ENCODE assay signal across 10 mouse cellular contexts in the genomic region with DNA sequence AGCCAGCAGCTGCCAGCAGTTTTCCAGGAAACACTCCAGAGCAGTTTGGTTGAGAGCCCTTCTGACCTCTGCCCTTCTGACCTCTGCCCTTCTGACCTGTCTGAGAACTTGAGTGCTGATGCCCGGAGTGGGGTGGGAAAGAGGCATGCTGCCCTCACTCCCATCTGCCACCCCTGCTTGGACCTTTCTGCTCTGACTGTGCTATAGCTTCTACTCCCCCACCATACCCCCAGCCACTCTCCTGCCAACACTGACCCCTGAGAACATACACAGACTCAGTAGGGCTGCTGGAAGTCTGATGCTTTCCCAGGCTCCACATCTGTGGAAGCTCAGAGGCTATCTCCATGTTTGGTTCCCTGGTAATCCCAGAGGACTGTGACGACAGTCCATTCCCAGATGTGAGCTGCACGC.
DNase-seq lines count a peak whose midpoint lies in the region; ATAC-seq lines count a peak whose summit lies in the region.
"Had no signal": no experiment of that assay in that cellular context is flagged by ENCODE, and none has a peak within 500 bp of the region (broad histone marks: within the 10 kb centered on the region; RNA-seq: fewer than 3 reads in every experiment).

No protein-coding gene starts in this region.

- no peak overlapping the region for H3K4me3 ChIP-seq in forebrain, embryonic 10.5 days
- H3K4me3 ChIP-seq in forebrain, embryonic 16.5 days (replicated peaks; ENCODE audit: low read length): no peak overlapping the region
- no peak overlapping the region for H3K4me3 ChIP-seq in midbrain, embryonic 10.5 days
- H3K4me3 ChIP-seq in midbrain, embryonic 15.5 days: no peak overlapping the region
- no peak overlapping the region for H3K4me3 ChIP-seq in stomach, embryonic 16.5 days (replicated peaks; ENCODE audit: low read length)
- H3K4me3 ChIP-seq: intestine, embryonic 15.5 days had no signal

- no peak for DNase-seq in forebrain, embryonic 10.5 days (ENCODE audit: extremely low spot score, low spot score)
- DNase-seq in midbrain, embryonic 10.5 days (ENCODE audit: low spot score): peak; percentile 49
- DNase-seq in kidney, postnatal 14 days: peak; percentile 14
- no peak for DNase-seq in cerebellum, postnatal 4 days (ENCODE audit: low spot score in 2 of 2)
- DNase-seq in thymus, postnatal 4 days: no peak

- H3K9me3 ChIP-seq in forebrain, embryonic 10.5 days: no peaks in the 10 kb centered on the region
- H3K9me3 ChIP-seq in forebrain, embryonic 16.5 days (ENCODE audit: control insufficient read depth, low read length): no peaks in the 10 kb centered on the region
- no peaks in the 10 kb centered on the region for H3K9me3 ChIP-seq in midbrain, embryonic 10.5 days (replicated peaks)
- no peaks in the 10 kb centered on the region for H3K9me3 ChIP-seq in midbrain, embryonic 15.5 days
- H3K9me3 ChIP-seq in stomach, embryonic 16.5 days (replicated peaks; ENCODE audit: control insufficient read depth, low read length): no peaks in the 10 kb centered on the region
- H3K9me3 ChIP-seq: intestine, embryonic 15.5 days had no signal

- H3K36me3 ChIP-seq in forebrain, embryonic 10.5 days (replicated peaks): no peaks in the 10 kb centered on the region
- no peaks in the 10 kb centered on the region for H3K36me3 ChIP-seq in forebrain, embryonic 16.5 days (ENCODE audit: control insufficient read depth, insufficient read depth)
- no peaks in the 10 kb centered on the region for H3K36me3 ChIP-seq in midbrain, embryonic 10.5 days
- no peaks in the 10 kb centered on the region for H3K36me3 ChIP-seq in midbrain, embryonic 15.5 days (replicated peaks)
- no peaks in the 10 kb centered on the region for H3K36me3 ChIP-seq in stomach, embryonic 16.5 days (ENCODE audit: control insufficient read depth, insufficient read depth, low read length)
- H3K36me3 ChIP-seq: intestine, embryonic 15.5 days had no signal

- no peak overlapping the region for H3K9ac ChIP-seq in forebrain, embryonic 16.5 days (replicated peaks; ENCODE audit: low read depth, low read length)
- H3K9ac ChIP-seq in midbrain, embryonic 15.5 days: no peak overlapping the region
- no peak overlapping the region for H3K9ac ChIP-seq in stomach, embryonic 16.5 days (ENCODE audit: low read length)
- H3K9ac ChIP-seq: intestine, embryonic 15.5 days; liver, embryonic 14.5 days had no signal

- H3K27me3 ChIP-seq in forebrain, embryonic 10.5 days (ENCODE audit: poor library complexity, severe bottlenecking): no peaks in the 10 kb centered on the region
- no peaks in the 10 kb centered on the region for H3K27me3 ChIP-seq in forebrain, embryonic 16.5 days (replicated peaks; ENCODE audit: control insufficient read depth, insufficient read depth, low read length)
- no peaks in the 10 kb centered on the region for H3K27me3 ChIP-seq in midbrain, embryonic 10.5 days (ENCODE audit: low read depth, poor library complexity, severe bottlenecking)
- no peaks in the 10 kb centered on the region for H3K27me3 ChIP-seq in midbrain, embryonic 15.5 days (replicated peaks)
- H3K27me3 ChIP-seq in stomach, embryonic 16.5 days (ENCODE audit: control insufficient read depth, insufficient read depth, low read length): no peaks in the 10 kb centered on the region
- H3K27me3 ChIP-seq: intestine, embryonic 15.5 days had no signal

- WGBS in forebrain, embryonic 10.5 days: 36% methylated on average over 3 of the region's 3 CpGs
- 38% methylated on average over 3 of the region's 3 CpGs for WGBS in forebrain, embryonic 16.5 days
- 24% methylated on average over 3 of the region's 3 CpGs for WGBS in midbrain, embryonic 10.5 days
- 24% methylated on average over 3 of the region's 3 CpGs for whole genome bisulfite sequencing in midbrain, embryonic 15.5 days
- 15% methylated on average over 3 of the region's 3 CpGs for WGBS in stomach, embryonic 16.5 days

- ATAC-seq in forebrain, embryonic 16.5 days: no peak
- ATAC-seq in midbrain, embryonic 15.5 days (replicated peaks): no peak
- peak; percentile 51; the same call in 1 of the 2 replicates for ATAC-seq in stomach, embryonic 16.5 days (ENCODE audit: insufficient read depth, low FRiP score)
- ATAC-seq: intestine, embryonic 15.5 days had no signal

- H3K4me2 ChIP-seq in forebrain, embryonic 16.5 days (ENCODE audit: low read length): no peak overlapping the region
- no peak overlapping the region for H3K4me2 ChIP-seq in midbrain, embryonic 15.5 days
- H3K4me2 ChIP-seq in stomach, embryonic 16.5 days (ENCODE audit: low read depth, low read length): no peak overlapping the region
- H3K4me2 ChIP-seq: intestine, embryonic 15.5 days had no signal

- H3K27ac ChIP-seq in forebrain, embryonic 10.5 days: peak overlapping the region; percentile 15; the same call in 1 of the 2 replicates
- no peak overlapping the region for H3K27ac ChIP-seq in forebrain, embryonic 16.5 days (ENCODE audit: low read length)
- H3K27ac ChIP-seq in midbrain, embryonic 10.5 days (replicated peaks): peak overlapping the region; percentile 43
- H3K27ac ChIP-seq in midbrain, embryonic 15.5 days: no peak overlapping the region
- H3K27ac ChIP-seq in stomach, embryonic 16.5 days (ENCODE audit: low read length): no peak overlapping the region
- H3K27ac ChIP-seq: intestine, embryonic 15.5 days; liver, embryonic 14.5 days had no signal

- H3K4me1 ChIP-seq in forebrain, embryonic 10.5 days: peaks cover 43% of the 10 kb centered on the region
- H3K4me1 ChIP-seq in forebrain, embryonic 16.5 days (replicated peaks; ENCODE audit: control insufficient read depth, insufficient read depth, low read length): no peaks in the 10 kb centered on the region
- peaks cover 72% of the 10 kb centered on the region for H3K4me1 ChIP-seq in midbrain, embryonic 10.5 days
- peaks cover 25% of the 10 kb centered on the region for H3K4me1 ChIP-seq in midbrain, embryonic 15.5 days
- peaks cover 18% of the 10 kb centered on the region for H3K4me1 ChIP-seq in stomach, embryonic 16.5 days (ENCODE audit: control insufficient read depth, insufficient read depth, low read length)

Comparison
In these comparisons a context has a peak if more than half of its experiments do, and no peak if none do; other contexts are left out.
1. H3K27ac ChIP-seq: peak in forebrain, embryonic 10.5 days (single experiment) and midbrain, embryonic 10.5 days (single experiment); none in forebrain, embryonic 16.5 days (single experiment), midbrain, embryonic 15.5 days (single experiment) and stomach, embryonic 16.5 days (single experiment).
2. DNase-seq: peak in midbrain, embryonic 10.5 days (single experiment) and kidney, postnatal 14 days (single experiment); none in forebrain, embryonic 10.5 days (single experiment), cerebellum, postnatal 4 days (0 of 2) and thymus, postnatal 4 days (single experiment).